In genomic region chr7:35753319-35754032, GRCm38 (mm10) we compare ENCODE assay signal across 8 mouse cellular contexts. TPM values are rescaled to one million over a fixed set of nuclear protein-coding genes. Genes with fewer than 3 reads are reported as not detected.
DNase-seq lines count a peak whose midpoint lies in the region; ATAC-seq and TF ChIP-seq lines count a peak whose summit lies in the region.

No protein-coding gene starts in this region.

- no peak for ATAC-seq in lung, embryonic 16.5 days (ENCODE audit: low read depth)
- no peak for ATAC-seq in forebrain, postnatal 0 days
- no peak for ATAC-seq in limb, embryonic 14.5 days (ENCODE audit: low FRiP score, low read depth)

- H3K9me3 ChIP-seq in lung, embryonic 16.5 days (ENCODE audit: control insufficient read depth, low read length), result no peaks in the 10 kb centered on the region
- H3K9me3 ChIP-seq in forebrain, postnatal 0 days (ENCODE audit: low read length), result no peaks in the 10 kb centered on the region
- H3K9me3 ChIP-seq in limb, embryonic 14.5 days (ENCODE audit: control insufficient read depth, low read length), result no peaks in the 10 kb centered on the region

- no peak for TF ChIP-seq POLR2A in limb, embryonic 14.5 days (IDR thresholded peaks at IDR 0.05; ENCODE audit: borderline replicate concordance, extremely low read depth, insufficient read depth, insufficient read length)

- DNase-seq in cerebellum, adult 9-11 months, result peak; percentile 23
- DNase-seq in cerebellum, adult 9-10 months, result no peak
- DNase-seq in lung, postnatal 4 days, result no peak
- peak; percentile 28 for DNase-seq in forebrain, postnatal 0 days
- DNase-seq in limb, embryonic 14.5 days (ENCODE audit: low spot score), result peak; percentile 16
- DNase-seq in right cerebral cortex, postnatal 25 days, result peak; percentile 54
- no peak for DNase-seq in spleen, postnatal 4 days (ENCODE audit: low spot score in 2 of 2)

- peak overlapping the region; percentile 77 for H3K4me3 ChIP-seq in lung, embryonic 16.5 days (ENCODE audit: low read length)
- peak overlapping the region; percentile 82 for H3K4me3 ChIP-seq in forebrain, postnatal 0 days (ENCODE audit: low read depth, low read length)
- peak overlapping the region; percentile 85 for H3K4me3 ChIP-seq in limb, embryonic 14.5 days (replicated peaks; ENCODE audit: low read length)

- 3% methylated on average over 15 of the region's 15 CpGs for WGBS in lung, embryonic 16.5 days
- WGBS in forebrain, postnatal 0 days, result 1% methylated on average over 15 of the region's 15 CpGs
- 5% methylated on average over 15 of the region's 15 CpGs for WGBS in limb, embryonic 14.5 days

- no peaks in the 10 kb centered on the region for H3K27me3 ChIP-seq in lung, embryonic 16.5 days (ENCODE audit: control insufficient read depth, insufficient read depth, low read depth, low read length)
- H3K27me3 ChIP-seq in forebrain, postnatal 0 days (ENCODE audit: insufficient read depth, low read length), result no peaks in the 10 kb centered on the region
- H3K27me3 ChIP-seq in limb, embryonic 14.5 days (ENCODE audit: control insufficient read depth, insufficient read depth, low read length), result no peaks in the 10 kb centered on the region

- peaks cover 9% of the 10 kb centered on the region; the same call in 1 of the 2 replicates for H3K36me3 ChIP-seq in lung, embryonic 16.5 days (ENCODE audit: control insufficient read depth, insufficient read depth, low read length)
- peaks cover 18% of the 10 kb centered on the region; the same call in 1 of the 2 replicates for H3K36me3 ChIP-seq in forebrain, postnatal 0 days (ENCODE audit: insufficient read depth)
- H3K36me3 ChIP-seq in limb, embryonic 14.5 days (ENCODE audit: control insufficient read depth, insufficient read depth, low read length), result peaks cover 20% of the 10 kb centered on the region

- peaks cover 6% of the 10 kb centered on the region for H3K4me1 ChIP-seq in lung, embryonic 16.5 days (replicated peaks; ENCODE audit: control insufficient read depth, insufficient read depth, low read length)
- no peaks in the 10 kb centered on the region for H3K4me1 ChIP-seq in forebrain, postnatal 0 days (ENCODE audit: insufficient read depth)
- peaks cover 11% of the 10 kb centered on the region; the same call in 1 of the 2 replicates for H3K4me1 ChIP-seq in limb, embryonic 14.5 days (ENCODE audit: control insufficient read depth, insufficient read depth, low read length)

- H3K27ac ChIP-seq in lung, embryonic 16.5 days (ENCODE audit: low read length), result no peak overlapping the region
- no peak overlapping the region for H3K27ac ChIP-seq in forebrain, postnatal 0 days (ENCODE audit: low read depth, low read length)
- H3K27ac ChIP-seq in limb, embryonic 14.5 days (replicated peaks; ENCODE audit: low read depth, low read length), result no peak overlapping the region

- TF ChIP-seq CTCF in forebrain, postnatal 0 days (IDR thresholded peaks at IDR 0.05; ENCODE audit: low read depth), result no peak

- H3K9ac ChIP-seq in lung, embryonic 16.5 days (ENCODE audit: low read length), result peak overlapping the region; percentile 74
- peak overlapping the region; percentile 71 for H3K9ac ChIP-seq in forebrain, postnatal 0 days
- H3K9ac ChIP-seq in limb, embryonic 14.5 days (ENCODE audit: low read depth, low read length, severe bottlenecking), result peak overlapping the region; percentile 69

- peak overlapping the region; percentile 94 for H3K4me2 ChIP-seq in lung, embryonic 16.5 days (ENCODE audit: low read depth, low read length)
- peak overlapping the region; percentile 99 for H3K4me2 ChIP-seq in forebrain, postnatal 0 days (ENCODE audit: low read depth)
- peak overlapping the region; percentile 95 for H3K4me2 ChIP-seq in limb, embryonic 14.5 days (replicated peaks; ENCODE audit: low read depth, low read length, severe bottlenecking)

RNA-seq across cellular contexts. Expression of gene Dpy19l3, which starts 0.8 kb away (rescaled TPM):
- 25.1 and 33.5 TPM in 2 replicates for polyA plus RNA-seq in lung, embryonic 16.5 days (2015; fragmentation: Nextera tagmentation; extraction: Ambion mirVana)
- 33.4 and 38.8 TPM in 2 replicates for total RNA-seq in forebrain, postnatal 0 days (2014; rRNA removed)
- 26.1 and 38.8 TPM in 2 replicates for polyA plus RNA-seq in forebrain, postnatal 0 days (2015; fragmentation: Nextera tagmentation; extraction: Ambion mirVana)
- polyA plus RNA-seq in limb, embryonic 14.5 days (2012; rRNA removed), result 15.9 and 17.9 TPM in 2 replicates
- polyA plus RNA-seq in limb, embryonic 14.5 days (2014; fragmentation: Nextera tagmentation; extraction: Ambion mirVana), result 34.7 and 41.2 TPM in 2 replicates

RNA-seq across cellular contexts. Expression of gene Zfp507, which starts 49.3 kb away (rescaled TPM):
- 15.8 and 16.2 TPM in 2 replicates for polyA plus RNA-seq in lung, embryonic 16.5 days (2015; fragmentation: Nextera tagmentation; extraction: Ambion mirVana)
- total RNA-seq in forebrain, postnatal 0 days (2014; rRNA removed), result 20.2 and 30.5 TPM in 2 replicates
- 4.9 and 8.1 TPM in 2 replicates for polyA plus RNA-seq in forebrain, postnatal 0 days (2015; fragmentation: Nextera tagmentation; extraction: Ambion mirVana)
- 21.8 and 22.5 TPM in 2 replicates for polyA plus RNA-seq in limb, embryonic 14.5 days (2012; rRNA removed)
- polyA plus RNA-seq in limb, embryonic 14.5 days (2014; fragmentation: Nextera tagmentation; extraction: Ambion mirVana), result 18.6 and 21.7 TPM in 2 replicates

Comparison
In these comparisons a context has a peak if more than half of its experiments do, and no peak if none do; other contexts are left out.
1. DNase-seq: peak in cerebellum, adult 9-11 months (single experiment), forebrain, postnatal 0 days (single experiment), limb, embryonic 14.5 days (single experiment) and right cerebral cortex, postnatal 25 days (single experiment); none in cerebellum, adult 9-10 months (single experiment), lung, postnatal 4 days (0 of 2) and spleen, postnatal 4 days (0 of 2).
2. Peak in every context shown above with its lines, with median percentiles within 50 percentile points of each other: H3K4me2 ChIP-seq, H3K4me3 ChIP-seq and H3K9ac ChIP-seq.